Mouse (Mus musculus) CH12.LX (cell line): Measurements from ENCODE around the gene Arhgap28. TPM values are rescaled to one million over a fixed set of nuclear protein-coding genes. Genes with fewer than 3 reads are reported as not detected.

ENCODE experiments used
- DNase-seq: peaks from one replicate; pipeline ENCODE4 v3.0.0-alpha.2; 2013; ENCODE audit errors: extremely low read depth
- H3K27ac ChIP-seq: 2 replicates; pipeline ENCODE4 v1.5.1; 2012; ENCODE audit warnings: low read depth, mild to moderate bottlenecking, control low read depth, moderate library complexity; ENCODE audit not compliant: insufficient read depth
- H3K27me3 ChIP-seq: replicated peaks from 2 replicates; pipeline ENCODE3; 2012; ENCODE audit warnings: inconsistent platforms
- H3K36me3 ChIP-seq, 2 experiments: replicated peaks in 1 of 2; 2 replicates each; pipeline versions ENCODE3 to v1.6.1; 2012; ENCODE audit warnings: inconsistent platforms in 1 of 2, low read length in 1 of 2, mild to moderate bottlenecking in 1 of 2, mixed read lengths in 1 of 2, moderate library complexity in 1 of 2; ENCODE audit not compliant: control insufficient read depth in 1 of 2, insufficient read depth in 1 of 2
- H3K4me1 ChIP-seq, 2 experiments: 2 replicates each; pipeline ENCODE4 v1.6.1; 2012; ENCODE audit warnings: inconsistent platforms in 1 of 2, moderate library complexity in 1 of 2; ENCODE audit not compliant: insufficient read depth in 2 of 2, control insufficient read depth in 1 of 2
- H3K4me2 ChIP-seq: 2 replicates; pipeline ENCODE4 v1.6.1; 2012; ENCODE audit warnings: low read depth, mild to moderate bottlenecking, control low read depth; ENCODE audit not compliant: poor library complexity, insufficient read depth, severe bottlenecking
- H3K4me3 ChIP-seq, 3 experiments: fragments of 150-350 bp in 1 of 3; sonication (generic) in 1 of 3; replicated peaks in 1 of 3; 2 replicates each; pipeline versions ENCODE3 to v1.5.1; 2011 to 2012; ENCODE audit warnings: low read depth in 2 of 3, low read length in 2 of 3, mild to moderate bottlenecking in 2 of 3, moderate library complexity in 2 of 3, control low read depth in 1 of 3, improper control_type of control experiment in 1 of 3, inconsistent platforms in 1 of 3, mixed read lengths in 1 of 3; ENCODE audit not compliant: poor library complexity in 1 of 3
- H3K79me2 ChIP-seq: replicated peaks from 2 replicates; pipeline ENCODE4 v1.6.1; 2012; ENCODE audit warnings: mild to moderate bottlenecking, moderate library complexity; ENCODE audit not compliant: control insufficient read depth, poor library complexity, insufficient read depth, severe bottlenecking; ENCODE audit errors: extremely low read depth
- H3K9ac ChIP-seq: 2 replicates; pipeline ENCODE4 v1.6.1; 2012; ENCODE audit warnings: low read depth, mild to moderate bottlenecking, control low read depth, moderate library complexity; ENCODE audit not compliant: insufficient read depth
- H3K9me3 ChIP-seq: replicated peaks from 2 replicates; pipeline ENCODE3; 2012; ENCODE audit warnings: low read length, inconsistent platforms, mixed read lengths
- BHLHE40 ChIP-seq: IDR thresholded peaks from 2 replicates; pipeline ENCODE4 v1.6.1; 2011; ENCODE audit warnings: mild to moderate bottlenecking, low read depth, low read length, improper control_type of control experiment
- CHD1 ChIP-seq: IDR thresholded peaks from 2 replicates; pipeline ENCODE4 v1.6.1; 2012; ENCODE audit warnings: low read depth, low read length, improper control_type of control experiment, inconsistent platforms
- CHD2 ChIP-seq: IDR thresholded peaks from 2 replicates; pipeline ENCODE4 v1.6.1; 2011; ENCODE audit warnings: low read length, improper control_type of control experiment
- ELF1 ChIP-seq: IDR thresholded peaks from 2 replicates; pipeline ENCODE4 v1.6.1; 2014; ENCODE audit warnings: low read depth, mild to moderate bottlenecking, inconsistent platforms, low read length, improper control_type of control experiment
- GABPA ChIP-seq: IDR thresholded peaks from 2 replicates; pipeline ENCODE4 v1.6.1; 2012; ENCODE audit warnings: low read depth, low read length, improper control_type of control experiment, inconsistent platforms; ENCODE audit not compliant: insufficient replicate concordance
- HCFC1 ChIP-seq: IDR thresholded peaks from 2 replicates; pipeline ENCODE4 v1.6.1; 2012; ENCODE audit warnings: low read depth, mild to moderate bottlenecking, inconsistent platforms, low read length, improper control_type of control experiment
- IRF4 ChIP-seq: IDR thresholded peaks from 2 replicates; pipeline ENCODE4 v1.6.1; 2014; ENCODE audit warnings: low read depth, mild to moderate bottlenecking, inconsistent platforms, low read length, improper control_type of control experiment
- MAX ChIP-seq: IDR thresholded peaks from 2 replicates; pipeline ENCODE4 v1.6.1; 2011; ENCODE audit warnings: low read length, improper control_type of control experiment
- MEF2A ChIP-seq: IDR thresholded peaks from 2 replicates; pipeline ENCODE4 v1.6.1; 2014; ENCODE audit warnings: low read depth, mild to moderate bottlenecking, inconsistent platforms, low read length, improper control_type of control experiment, borderline replicate concordance
- MXI1 ChIP-seq: IDR thresholded peaks from 2 replicates; pipeline ENCODE4 v1.6.1; 2011; ENCODE audit warnings: mild to moderate bottlenecking, low read depth, low read length, improper control_type of control experiment
- NELFE ChIP-seq: IDR thresholded peaks from 2 replicates; pipeline ENCODE4 v1.6.1; 2011; ENCODE audit warnings: low read depth, low read length, improper control_type of control experiment
- NRF1 ChIP-seq: IDR thresholded peaks from 2 replicates; pipeline ENCODE4 v1.6.1; 2014; ENCODE audit warnings: low read depth, mild to moderate bottlenecking, inconsistent platforms, low read length, improper control_type of control experiment, moderate library complexity
- PAX5 ChIP-seq: IDR thresholded peaks from 2 replicates; pipeline ENCODE4 v1.6.1; 2012; ENCODE audit warnings: low read length, inconsistent platforms, mixed read lengths
- POLR2A ChIP-seq: IDR thresholded peaks from 2 replicates; pipeline ENCODE4 v1.6.1; 2011; ENCODE audit warnings: low read depth, mild to moderate bottlenecking, improper control_type of control experiment, low read length
- RAD21 ChIP-seq: IDR thresholded peaks from 2 replicates; pipeline ENCODE4 v1.6.1; 2011; ENCODE audit warnings: low read depth, mild to moderate bottlenecking, low read length, improper control_type of control experiment, moderate library complexity
- SMC3 ChIP-seq: IDR thresholded peaks from 2 replicates; pipeline ENCODE4 v1.6.1; 2011; ENCODE audit warnings: low read depth, low read length, improper control_type of control experiment
- UBTF ChIP-seq: IDR thresholded peaks from 2 replicates; pipeline ENCODE4 v1.6.1; 2012; ENCODE audit warnings: low read depth, mild to moderate bottlenecking, inconsistent platforms, low read length, improper control_type of control experiment, moderate library complexity
- USF1 ChIP-seq: IDR thresholded peaks from 2 replicates; pipeline ENCODE4 v1.6.1; 2014; ENCODE audit warnings: low read depth, mild to moderate bottlenecking, inconsistent platforms, low read length, improper control_type of control experiment
- dilution Hi-C: fragments of 300-500 bp; cut with MboI; formaldehyde crosslinking; loops from 2 replicates; pipeline ENCODE4 v1.14.3; 2020; ENCODE audit warnings: low sequenced_read_pairs; ENCODE audit not compliant: extremely low pct_unique_long_range_greater_than_20kb, extremely low pct_ligation_motif_present
- in situ Hi-C: fragments of 300-500 bp; cut with MboI; formaldehyde crosslinking; loops from 3 replicates; pipeline ENCODE4 v1.14.3; 2019; ENCODE audit warnings: low sequenced_read_pairs, low pct_ligation_motif_present, low pct_unique_long_range_greater_than_20kb, mixed read lengths
- polyA plus RNA-seq: library from polyadenylated mRNA; unstranded; fragments of >175 nt; gene quantifications from 2 replicates; pipeline ENCODE4 v1.2.1, GENCODE M21; 2012; ENCODE audit warnings: low read depth; ENCODE audit not compliant: insufficient read length
- total RNA-seq, 2 experiments: library from RNA; depleted of rRNA; stranded (reverse); fragments of 300-350 nt in 1 of 2; fragments of >200 nt in 1 of 2; gene quantifications; 2 replicates each; pipeline ENCODE4 v1.2.3; 2012 to 2014

The Arhgap28 gene
- total and polyA plus RNA-seq, 3 experiments: not detected

DNA sequence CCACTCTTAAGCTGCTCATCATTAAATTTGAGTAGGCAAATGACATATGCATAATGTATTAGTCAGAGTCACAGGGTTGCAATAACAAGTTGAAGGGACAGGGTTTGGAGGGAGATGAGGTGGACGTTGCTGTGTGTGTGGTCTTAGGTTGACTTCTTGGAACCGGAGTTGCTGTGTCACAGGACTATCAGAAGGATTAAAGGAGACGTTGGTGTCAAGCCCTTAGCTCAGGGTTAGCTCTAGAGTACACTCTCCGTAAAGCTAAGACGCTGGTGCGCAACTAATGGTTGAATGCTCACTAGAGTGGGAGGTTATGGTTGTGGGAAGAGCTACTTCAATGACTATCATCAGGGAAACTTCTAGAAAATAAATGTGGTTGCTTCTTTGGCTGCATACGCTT lies 9.1 kb downstream of the Arhgap28 start:
- in situ Hi-C loops (no loop called here), dilution Hi-C loops (no loop called here)

DNA sequence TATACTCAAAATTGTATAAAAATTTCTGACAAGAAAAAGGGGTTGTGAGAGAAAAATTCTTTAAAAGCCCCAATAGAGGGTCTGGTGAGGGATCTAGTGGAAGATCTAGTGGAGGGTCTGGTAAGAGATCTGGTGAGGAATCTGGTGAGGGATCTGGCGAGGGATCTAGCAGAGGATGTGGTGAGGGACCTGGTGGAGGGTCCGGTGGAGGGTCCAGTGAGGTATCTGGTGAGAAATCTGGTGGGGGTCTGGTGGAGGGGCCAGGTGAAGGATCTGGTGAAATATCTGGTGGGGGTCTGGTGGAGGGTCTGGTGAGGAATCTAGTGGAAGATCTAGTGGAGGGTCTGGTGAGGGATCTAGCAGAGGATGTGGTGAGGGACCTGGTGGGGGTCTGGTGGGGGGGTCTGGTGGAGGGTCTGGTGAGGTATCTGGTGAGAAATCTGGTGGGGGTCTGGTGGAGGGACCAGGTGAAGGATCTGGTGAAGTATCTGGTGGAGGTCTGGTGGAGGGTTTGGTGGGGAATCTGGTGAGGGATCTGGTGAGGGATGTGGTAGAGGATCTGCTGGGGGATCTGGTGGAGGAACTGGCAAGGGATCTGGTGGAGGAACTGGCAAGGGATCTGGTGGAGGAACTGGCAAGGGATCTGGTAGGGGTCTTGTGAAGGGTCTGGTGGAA lies 10.4 kb downstream of the Arhgap28 start:
- H3K4me1 ChIP-seq: no peaks in the 10 kb centered on the region
- peaks cover 65% of the 10 kb centered on the region for H3K9me3 ChIP-seq
- dilution Hi-C loops: no loop called here
- H3K4me3 ChIP-seq: no peak overlapping the region
- in situ Hi-C loops: no loop called here
- H3K27me3 ChIP-seq: no peaks in the 10 kb centered on the region
- no peak overlapping the region for H3K27ac ChIP-seq
- no peaks in the 10 kb centered on the region for H3K79me2 ChIP-seq
- no peak for TF ChIP-seq BHLHE40
- TF ChIP-seq GABPA: no peak
- TF ChIP-seq NELFE: no peak
- no peak for TF ChIP-seq MXI1
- no peak for TF ChIP-seq POLR2A
- no peak overlapping the region for H3K9ac ChIP-seq
- H3K4me2 ChIP-seq: no peak overlapping the region
- no peak for DNase-seq
- H3K36me3 ChIP-seq: no peaks in the 10 kb centered on the region

More for the DNA sequence above, 9.1 kb downstream of the Arhgap28 start:
- no peak for DNase-seq
- Histone ChIP-seq H3K36me3 (no peaks in the 10 kb centered on the region), H3K27ac (no peak overlapping the region), H3K27me3 (no peaks in the 10 kb centered on the region), H3K79me2 (no peaks in the 10 kb centered on the region), H3K9ac (no peak overlapping the region), H3K4me2 (no peak overlapping the region), H3K4me3 (no peak overlapping the region), H3K9me3 (peaks cover 64% of the 10 kb centered on the region), H3K4me1 (no peaks in the 10 kb centered on the region)
- no peak for TF ChIP-seq HCFC1
- no peak for TF ChIP-seq UBTF
- TF ChIP-seq USF1: no peak
- TF ChIP-seq IRF4: no peak
- TF ChIP-seq CHD1: no peak
- TF ChIP-seq ELF1: no peak
- no peak for TF ChIP-seq MEF2A
- no peak for TF ChIP-seq NRF1
- TF ChIP-seq PAX5: no peak
- no peak for TF ChIP-seq GABPA
- no peak for TF ChIP-seq CHD2
- TF ChIP-seq MAX: no peak
- TF ChIP-seq RAD21: no peak
- TF ChIP-seq SMC3: no peak
